Mouse (Mus musculus) neural tube, embryonic 14.5 days (tissue): ENCODE measurements around the gene Gm49396. TPM values are rescaled to one million over a fixed set of nuclear protein-coding genes. Genes with fewer than 3 reads are reported as not detected.

Experiments used
- ATAC-seq: fragments of 200-750 bp; cut with Nextera tagmentation; 2 replicates; pipeline ENCODE4 v1.8.0; 2017; ENCODE audit warnings: low read depth, mild to moderate bottlenecking, moderate TSS enrichment, moderate library complexity
- H3K27ac ChIP-seq: fragments of 300-500 bp; sonication (generic); 2 replicates; pipeline ENCODE4 v1.5.1; 2014; ENCODE audit warnings: low read depth, mild to moderate bottlenecking, control low read depth, low read length, moderate library complexity, mixed read lengths
- H3K27me3 ChIP-seq: fragments of 300-500 bp; sonication (generic); 2 replicates; pipeline ENCODE4 v1.6.1; 2014; ENCODE audit warnings: low read length; ENCODE audit not compliant: control insufficient read depth, insufficient read depth
- H3K36me3 ChIP-seq: fragments of 300-500 bp; sonication (generic); 2 replicates; pipeline ENCODE4 v1.6.1; 2014; ENCODE audit warnings: low read length, mixed read lengths; ENCODE audit not compliant: control insufficient read depth, insufficient read depth
- H3K4me1 ChIP-seq: fragments of 300-500 bp; sonication (generic); 2 replicates; pipeline ENCODE4 v1.6.1; 2014; ENCODE audit warnings: low read length; ENCODE audit not compliant: control insufficient read depth, insufficient read depth
- H3K4me2 ChIP-seq: fragments of 300-500 bp; sonication (generic); 2 replicates; pipeline ENCODE4 v1.6.1; 2014; ENCODE audit warnings: mild to moderate bottlenecking, low read depth, low read length, control low read depth
- H3K4me3 ChIP-seq: fragments of 300-500 bp; sonication (generic); 2 replicates; pipeline ENCODE4 v1.5.1; 2014; ENCODE audit warnings: low read depth, low read length, control low read depth, mixed read lengths
- H3K9ac ChIP-seq: fragments of 300-500 bp; sonication (generic); replicated peaks from 2 replicates; pipeline ENCODE4 v1.6.1; 2014; ENCODE audit warnings: low read depth, mild to moderate bottlenecking, control low read depth, low read length, mixed read lengths
- H3K9me3 ChIP-seq: fragments of 300-500 bp; sonication (generic); 2 replicates; pipeline ENCODE4 v1.6.1; 2016; ENCODE audit warnings: low read length; ENCODE audit not compliant: control insufficient read depth
- WGBS: fragments of 180-500 bp; shearing (Covaris S2); extraction: QIAGEN DNeasy Blood & Tissue Kit; methylation state at CpG from one replicate; pipeline ENCODE4 v1.1.7; 2014; 5-methylcytosine and 5-hydroxymethylcytosine counted together
- polyA plus RNA-seq: library from polyadenylated mRNA; unstranded; fragments of >200 nt; fragmentation: Nextera tagmentation; extraction: Ambion mirVana; gene quantifications from 2 replicates; pipeline ENCODE4 v1.2.1, GENCODE M21; 2014

The Gm49396 gene
- polyA plus RNA-seq, 1 experiment from 2014 or later: 8.1 TPM

DNA sequence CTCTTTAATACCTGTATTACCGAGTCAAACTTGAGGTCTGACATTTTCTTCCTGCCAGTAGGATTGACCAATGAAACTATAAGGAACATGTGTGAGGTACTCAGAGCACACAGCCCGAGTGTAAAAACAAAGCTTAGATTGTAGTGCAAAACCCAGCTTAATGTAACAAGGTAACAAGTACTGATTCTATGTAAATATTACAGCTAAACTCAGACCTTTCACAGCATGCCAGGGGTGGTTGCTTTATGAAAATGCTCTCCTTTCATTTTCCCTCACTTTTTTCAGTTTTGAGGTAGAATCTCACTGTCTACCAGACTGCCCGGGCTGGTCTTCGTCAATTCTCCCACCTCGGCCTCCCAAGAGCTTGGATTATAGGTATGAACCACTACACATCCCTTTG is 32.9 kb downstream of the Gm49396 start:
- no peak overlapping the region for H3K9ac ChIP-seq

DNA sequence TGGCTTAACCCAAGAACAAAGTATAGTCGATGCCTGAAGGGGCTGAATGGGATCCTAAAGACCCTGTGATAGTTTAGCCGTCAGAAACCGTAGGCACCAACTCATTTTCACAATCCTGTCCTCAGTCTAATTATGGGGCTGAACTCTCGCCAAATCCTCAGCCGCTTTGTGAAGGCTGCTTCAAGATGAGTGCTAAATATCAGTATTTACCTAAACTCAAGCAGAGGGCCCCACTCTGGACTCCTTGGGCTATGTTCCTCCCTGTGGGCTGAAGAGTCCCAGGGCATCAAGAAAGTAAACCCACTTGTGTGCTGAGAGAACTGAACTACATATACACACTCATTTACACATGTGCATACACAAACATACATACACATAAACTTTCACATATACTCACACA is 33.7 kb downstream of the Gm49396 start:
- Histone ChIP-seq H3K36me3 (no peaks in the 10 kb centered on the region), H3K9me3 (no peaks in the 10 kb centered on the region), H3K4me1 (0 out of 2 replicates have a peak, but pooled peaks cover 3% of the 10 kb centered on the region), H3K27ac (no peak overlapping the region), H3K4me2 (no peak overlapping the region), H3K4me3 (no peak overlapping the region), H3K27me3 (no peaks in the 10 kb centered on the region), H3K9ac (no peak overlapping the region)
- ATAC-seq: no peak
- WGBS: 86% methylated on average over 5 of the region's 5 CpGs

More for the DNA sequence above, 32.9 kb downstream of the Gm49396 start:
- Histone ChIP-seq H3K4me3 (no peak overlapping the region), H3K9me3 (no peaks in the 10 kb centered on the region), H3K27me3 (no peaks in the 10 kb centered on the region), H3K36me3 (no peaks in the 10 kb centered on the region), H3K27ac (no peak overlapping the region), H3K4me2 (no peak overlapping the region), H3K4me1 (0 out of 2 replicates have a peak, but pooled peaks cover 3% of the 10 kb centered on the region)
- no peak for ATAC-seq
- WGBS: 92% methylated on average over 5 of the region's 5 CpGs

DNA sequence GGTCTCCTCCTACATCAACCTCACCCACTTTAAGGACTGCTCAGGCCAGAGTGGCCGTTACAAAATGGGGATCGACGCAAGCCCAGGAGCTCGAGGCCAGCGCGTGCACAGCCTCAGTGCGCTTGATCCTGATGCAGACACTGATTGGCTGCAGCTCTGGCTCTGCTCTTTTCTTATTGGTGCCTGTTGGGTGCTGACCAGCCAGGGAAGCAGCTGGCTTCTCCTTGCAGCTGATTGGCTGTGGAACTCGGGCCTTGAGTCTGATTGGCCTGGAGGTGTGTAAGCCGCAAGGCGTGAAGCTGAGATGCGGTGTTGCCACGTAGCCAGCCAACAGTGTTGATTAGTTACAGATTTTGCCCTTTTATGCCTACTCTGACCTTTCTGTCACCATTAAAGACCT is 35.6 kb downstream of the Gm49396 start, which contains the start of gene Zbtb32:
Zbtb32 (minus strand) TSS at position 124 of the 400 bp plus-strand sequence.
- no peaks in the 10 kb centered on the region for H3K36me3 ChIP-seq
- H3K9ac ChIP-seq: 0 out of 2 replicates have a peak within 1 kb of the TSS, but pooled peaks have one; percentile 28
- WGBS: 94% methylated on average over 12 of the region's 12 CpGs
- ATAC-seq: no peak
- no peaks in the 10 kb centered on the region for H3K27me3 ChIP-seq
- no peaks in the 10 kb centered on the region for H3K9me3 ChIP-seq
- H3K4me1 ChIP-seq: 0 out of 2 replicates have a peak, but pooled peaks cover 3% of the 10 kb centered on the region
- no peak within 1 kb of the TSS for H3K27ac ChIP-seq
- H3K4me3 ChIP-seq: no peak within 1 kb of the TSS
- peak within 1 kb of the TSS; percentile 37; the same call in 1 of the 2 replicates for H3K4me2 ChIP-seq

DNA sequence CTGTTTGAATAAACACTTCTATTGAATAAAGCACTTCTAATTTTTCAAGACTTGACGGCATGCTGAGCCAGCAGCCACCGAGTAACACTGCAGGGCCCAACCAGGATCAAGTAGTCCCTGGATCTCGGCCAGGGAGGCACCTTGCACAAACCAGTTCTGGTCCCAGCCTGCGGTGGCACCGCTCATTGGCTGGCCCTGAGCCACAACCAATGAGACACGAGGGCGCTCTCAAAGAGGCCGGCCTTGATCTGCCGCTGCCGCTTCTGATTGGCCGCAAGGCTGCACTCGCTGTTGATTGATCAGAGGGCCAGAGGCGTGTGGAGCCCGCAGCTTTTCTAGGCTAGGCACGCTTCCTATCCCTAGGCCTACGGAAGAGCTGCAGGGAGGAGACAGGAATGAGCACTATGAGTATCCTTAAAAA is 36.8 kb downstream of the Gm49396 start:
- Histone ChIP-seq H3K9me3 (no peaks in the 10 kb centered on the region), H3K9ac (0 out of 2 replicates have a peak overlapping the region, but pooled peaks have one; percentile 28), H3K4me3 (no peak overlapping the region), H3K4me1 (0 out of 2 replicates have a peak, but pooled peaks cover 3% of the 10 kb centered on the region), H3K27ac (peak overlapping the region; percentile 44; the same call in 1 of the 2 replicates), H3K36me3 (no peaks in the 10 kb centered on the region), H3K27me3 (no peaks in the 10 kb centered on the region), H3K4me2 (peak overlapping the region; percentile 37; the same call in 1 of the 2 replicates)
- peak; percentile 99 for ATAC-seq
- WGBS: 3% methylated on average over 16 of the region's 16 CpGs

DNA sequence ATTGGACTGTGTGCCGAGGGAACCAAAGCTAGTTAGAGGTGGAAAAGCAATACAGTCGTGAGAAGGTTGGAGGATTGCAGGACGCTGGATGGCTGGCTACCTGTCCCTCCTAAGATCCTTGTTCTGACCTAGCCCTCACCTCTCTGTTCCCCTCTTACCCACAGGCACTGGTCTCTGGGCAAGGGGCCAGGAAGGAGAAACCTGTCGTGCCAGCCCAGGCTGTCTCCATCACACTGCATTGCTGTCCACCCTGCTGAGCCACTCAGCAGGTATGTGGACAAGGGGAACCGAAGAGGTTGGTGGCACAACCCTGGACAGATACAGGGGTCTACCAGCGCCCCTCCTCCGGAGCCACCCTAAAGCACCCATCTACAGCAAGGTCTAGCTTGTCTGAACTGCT is 37.5 kb downstream of the Gm49396 start:
- Histone ChIP-seq H3K4me2 (peak overlapping the region; percentile 37; the same call in 1 of the 2 replicates), H3K9ac (peak overlapping the region; percentile 28; the same call in 1 of the 2 replicates), H3K4me1 (0 out of 2 replicates have a peak, but pooled peaks cover 3% of the 10 kb centered on the region), H3K27ac (peak overlapping the region; percentile 44; the same call in 1 of the 2 replicates), H3K36me3 (no peaks in the 10 kb centered on the region), H3K9me3 (no peaks in the 10 kb centered on the region), H3K4me3 (no peak overlapping the region), H3K27me3 (no peaks in the 10 kb centered on the region)
- 0 out of 2 replicates have a peak, but pooled peaks have one; percentile 1 for ATAC-seq
- WGBS: 74% methylated on average over 7 of the region's 7 CpGs

DNA sequence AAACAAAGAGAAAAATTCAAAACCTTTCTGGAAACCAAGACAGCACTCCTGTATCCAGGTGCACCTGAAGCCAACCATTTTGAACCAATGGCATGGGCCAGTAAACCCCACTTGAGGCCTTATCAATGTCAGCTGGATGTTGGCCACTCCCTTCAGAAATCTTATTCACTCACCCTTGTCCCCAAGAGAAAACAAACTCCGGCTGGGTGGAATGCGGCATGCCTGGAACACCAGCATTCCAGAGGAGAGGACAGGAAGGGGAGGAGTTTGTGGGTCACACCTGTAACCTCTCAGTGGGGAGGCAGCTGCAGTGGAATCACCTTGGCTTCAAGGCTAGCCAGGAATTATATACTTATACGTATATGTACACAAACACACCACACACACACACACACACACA is 39.4 kb downstream of the Gm49396 start:
- Histone ChIP-seq H3K36me3 (no peaks in the 10 kb centered on the region), H3K27me3 (no peaks in the 10 kb centered on the region), H3K27ac (no peak overlapping the region), H3K9me3 (no peaks in the 10 kb centered on the region), H3K9ac (no peak overlapping the region), H3K4me1 (0 out of 2 replicates have a peak, but pooled peaks cover 3% of the 10 kb centered on the region), H3K4me2 (no peak overlapping the region), H3K4me3 (no peak overlapping the region)
- 69% methylated on average over 3 of the region's 3 CpGs for WGBS
- no peak for ATAC-seq

DNA sequence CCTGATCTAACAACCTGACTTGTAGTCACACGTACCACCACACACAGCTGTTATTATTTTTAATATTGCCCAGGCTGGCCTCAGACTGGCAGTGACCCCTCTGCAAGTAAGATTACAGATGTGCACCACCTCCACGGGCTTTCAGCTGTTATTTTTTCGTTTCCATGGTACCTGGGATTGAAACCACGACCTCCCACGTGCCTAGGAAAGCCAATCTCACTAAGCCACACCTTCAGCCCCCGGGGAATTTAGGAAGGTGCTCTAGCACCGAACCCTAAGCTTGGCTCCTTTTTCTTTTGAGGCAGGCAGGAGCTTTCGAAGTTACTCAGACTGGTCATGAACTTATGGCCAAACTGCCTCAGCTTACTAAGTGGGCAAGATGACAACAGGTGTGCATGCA is 41.3 kb downstream of the Gm49396 start:
- 67% methylated on average over 8 of the region's 8 CpGs for WGBS
- ATAC-seq: no peak
- H3K9me3 ChIP-seq: no peaks in the 10 kb centered on the region
- no peaks in the 10 kb centered on the region for H3K36me3 ChIP-seq
- no peak overlapping the region for H3K9ac ChIP-seq
- no peaks in the 10 kb centered on the region for H3K27me3 ChIP-seq
- no peak overlapping the region for H3K4me3 ChIP-seq
- no peak overlapping the region for H3K27ac ChIP-seq
- 0 out of 2 replicates have a peak, but pooled peaks cover 3% of the 10 kb centered on the region for H3K4me1 ChIP-seq
- H3K4me2 ChIP-seq: no peak overlapping the region

DNA sequence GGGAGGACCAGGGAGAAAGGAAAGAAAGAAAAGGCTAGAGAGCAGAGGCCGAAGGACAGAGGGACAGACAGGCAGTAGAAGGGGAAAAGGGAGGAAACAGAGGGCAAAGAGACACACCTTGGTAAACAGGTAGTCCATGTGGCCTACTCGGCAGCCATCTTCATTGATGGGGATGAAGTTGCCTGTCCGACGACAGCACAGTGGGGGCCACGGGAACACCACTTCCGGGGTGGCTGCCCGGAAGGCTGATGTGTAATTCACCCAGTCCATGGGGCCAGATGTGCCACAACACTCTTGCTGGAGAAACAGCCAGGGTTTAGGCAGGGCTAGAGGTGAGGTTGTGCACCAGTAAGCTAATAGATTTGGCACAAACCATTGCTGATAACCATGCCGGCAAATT is 41.8 kb downstream of the Gm49396 start:
- Histone ChIP-seq H3K4me2 (no peak overlapping the region), H3K27ac (no peak overlapping the region), H3K9me3 (no peaks in the 10 kb centered on the region)

DNA sequence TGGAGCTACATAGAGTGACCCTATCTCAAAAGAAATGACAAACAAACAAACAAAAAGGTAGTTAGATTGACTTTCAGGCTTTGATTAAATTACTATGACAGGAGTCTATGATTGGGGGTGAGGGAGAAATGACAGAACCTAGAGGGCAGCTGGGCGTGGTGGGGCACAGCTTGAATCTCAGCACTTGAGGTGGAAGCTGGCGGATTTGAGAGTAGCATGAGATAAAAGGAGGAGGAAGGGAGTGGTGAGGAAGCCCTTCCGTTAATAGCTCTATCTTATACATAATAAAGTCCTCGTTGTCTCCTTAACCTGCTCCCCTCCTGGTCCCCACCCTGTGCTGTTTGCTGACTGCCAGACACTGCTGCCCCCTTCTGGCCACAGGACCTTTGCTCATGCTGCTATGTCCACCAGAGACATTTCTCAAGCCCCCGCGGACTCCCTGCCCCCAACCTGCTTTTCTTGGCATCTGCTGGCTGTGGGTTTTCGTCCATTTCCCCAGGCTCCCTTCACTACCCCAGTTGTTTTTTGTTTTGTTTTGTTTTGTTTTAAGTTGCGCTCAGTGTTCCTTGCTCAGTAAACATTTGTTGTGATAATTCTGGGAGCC is 44.7 kb downstream of the Gm49396 start:
- Histone ChIP-seq H3K36me3 (no peaks in the 10 kb centered on the region), H3K4me1 (no peaks in the 10 kb centered on the region), H3K27ac (no peak overlapping the region), H3K27me3 (no peaks in the 10 kb centered on the region), H3K9me3 (no peaks in the 10 kb centered on the region), H3K9ac (no peak overlapping the region), H3K4me2 (no peak overlapping the region), H3K4me3 (no peak overlapping the region)
- WGBS: 26% methylated on average over 8 of the region's 8 CpGs
- ATAC-seq: no peak; the same call in 1 of the 2 replicates

More for the DNA sequence above, 41.8 kb downstream of the Gm49396 start:
- H3K27me3 ChIP-seq: no peaks in the 10 kb centered on the region
- no peaks in the 10 kb centered on the region for H3K36me3 ChIP-seq
- no peak for ATAC-seq
- WGBS: 93% methylated on average over 8 of the region's 8 CpGs
- H3K4me3 ChIP-seq: no peak overlapping the region
- H3K4me1 ChIP-seq: 0 out of 2 replicates have a peak, but pooled peaks cover 3% of the 10 kb centered on the region
- no peak overlapping the region for H3K9ac ChIP-seq
